Mouse (Mus musculus): ENCODE data around the gene Olfr298.

Gene Olfr298

DNA sequence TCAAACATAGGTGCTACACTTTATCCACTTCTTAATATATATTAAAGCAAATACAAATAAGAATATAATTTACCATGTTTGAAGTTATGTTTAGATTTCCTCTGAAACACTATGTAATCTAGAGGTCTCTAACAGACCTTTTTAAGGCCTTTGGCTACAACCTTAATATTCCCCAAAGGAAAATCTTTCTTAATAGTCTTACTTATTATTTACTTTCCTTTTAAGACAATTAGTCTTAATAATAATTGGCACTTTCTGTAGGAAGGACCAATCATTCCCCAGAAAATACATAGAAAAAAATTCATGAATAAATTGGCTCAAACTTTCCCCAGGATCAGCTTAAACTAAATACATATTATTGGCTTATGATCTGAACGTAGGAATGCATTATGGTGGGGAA lies at the start of gene Olfr298:
Gene Olfr298 (minus strand): TSS at position 101 of the 400 bp plus-strand sequence.
- DNase-seq (ENCODE audit: low spot score): no peak

DNA sequence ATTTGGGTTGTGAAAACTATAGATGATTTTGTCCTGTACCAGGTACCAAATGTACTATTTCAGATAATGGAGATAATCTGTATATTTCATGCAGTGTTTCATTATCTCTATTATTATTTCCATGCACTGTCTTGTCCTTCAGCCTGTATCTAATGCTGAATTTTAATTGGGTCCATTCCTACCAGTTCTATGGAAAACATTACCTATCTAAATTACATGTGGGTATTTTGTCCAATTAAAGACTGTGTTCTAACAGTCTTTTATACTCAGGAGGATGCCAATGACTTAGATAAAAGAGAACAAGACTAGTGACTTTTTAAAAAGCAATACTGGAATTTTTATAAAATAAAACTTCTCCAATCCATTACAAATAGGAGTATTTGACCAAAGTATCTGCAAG lies 27.4 kb upstream of the Olfr298 start, which contains the start of gene Olfr297:
Gene Olfr297 (plus strand): TSS at position 301 of the 400 bp plus-strand sequence.
- DNase-seq (ENCODE audit: low spot score): no peak

DNA sequence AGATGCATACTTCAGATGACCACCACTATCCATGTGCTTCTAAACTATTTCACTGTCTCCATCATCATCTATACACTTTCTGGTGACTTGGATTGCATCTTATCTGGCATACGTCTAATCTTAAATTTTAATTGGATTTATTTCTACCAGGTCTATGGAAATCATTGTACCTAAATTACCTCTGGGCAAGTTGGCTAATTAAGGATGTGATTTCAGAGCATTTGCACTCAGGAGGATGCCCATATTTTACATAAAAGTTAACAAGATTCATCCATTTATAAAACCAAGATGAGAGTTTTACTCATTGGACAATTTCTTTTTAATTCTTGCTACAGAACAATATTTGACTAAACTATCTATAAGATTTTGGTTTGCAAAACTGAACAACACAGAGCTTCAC lies 32.7 kb downstream of the Olfr298 start, which contains the start of gene Olfr299:
Gene Olfr299 (plus strand): TSS at position 301 of the 400 bp plus-strand sequence.
- no peak for DNase-seq (ENCODE audit: low spot score)

All from T-cell, adult 2 months (primary cell).